Mouse (Mus musculus) thymus, adult 2 months (tissue): ENCODE measurements around the gene Stau1. TPM values are rescaled to one million over a fixed set of nuclear protein-coding genes. Genes with fewer than 3 reads are reported as not detected.

Experiments used
- DNase-seq: peaks from one replicate; pipeline ENCODE4 v3.0.0; 2021
- H3K27ac ChIP-seq: fragments of 200-500 bp; 2 replicates; pipeline ENCODE4 v1.5.1; 2012; ENCODE audit warnings: low read length, control low read depth; ENCODE audit not compliant: control insufficient read depth, insufficient read depth
- H3K27me3 ChIP-seq: fragments of 200-500 bp; 2 replicates; pipeline ENCODE4 v1.6.1; 2012; ENCODE audit warnings: mild to moderate bottlenecking, low read length, moderate library complexity, mixed read lengths; ENCODE audit not compliant: control insufficient read depth, insufficient read depth
- H3K36me3 ChIP-seq: fragments of 200-500 bp; 2 replicates; pipeline ENCODE4 v1.6.1; 2012; ENCODE audit warnings: mild to moderate bottlenecking, low read length, moderate library complexity; ENCODE audit not compliant: control insufficient read depth, insufficient read depth
- H3K4me1 ChIP-seq: fragments of 200-500 bp; replicated peaks from 2 replicates; pipeline ENCODE4 v1.6.1; 2012; ENCODE audit warnings: low read length; ENCODE audit not compliant: control insufficient read depth, insufficient read depth
- H3K4me3 ChIP-seq: fragments of 200-500 bp; 2 replicates; pipeline ENCODE4 v1.5.1; 2012; ENCODE audit warnings: mild to moderate bottlenecking, low read length, control low read depth, moderate library complexity; ENCODE audit not compliant: control insufficient read depth, insufficient read depth
- CTCF ChIP-seq: fragments of 200-500 bp; IDR thresholded peaks from 2 replicates; pipeline ENCODE4 v1.5.1; 2012; ENCODE audit warnings: mild to moderate bottlenecking, control low read depth, low read length, moderate library complexity, borderline replicate concordance; ENCODE audit not compliant: control insufficient read depth, poor library complexity, insufficient read depth; ENCODE audit errors: extremely low read depth
- POLR2A ChIP-seq: fragments of 200-500 bp; IDR thresholded peaks from 2 replicates; pipeline ENCODE4 v1.6.1; 2012; ENCODE audit warnings: mild to moderate bottlenecking, low read length, control low read depth, moderate library complexity; ENCODE audit not compliant: control insufficient read depth, poor library complexity, insufficient read depth; ENCODE audit errors: extremely low read depth
- WGBS: fragments of 180-500 bp; shearing (Covaris S2); methylation state at CpG from one replicate; pipeline ENCODE4 v1.1.7; 2018; 5-methylcytosine and 5-hydroxymethylcytosine counted together
- polyA plus RNA-seq: library from polyadenylated mRNA; depleted of rRNA; stranded (reverse); fragments of >200 nt; gene quantifications from 2 replicates; pipeline ENCODE4 v1.2.3, GENCODE M21; 2012

The Stau1 gene
- polyA plus RNA-seq, 1 experiment = 31.8 TPM

- no peaks in the 10 kb centered on the region for H3K4me1 ChIP-seq
- TF ChIP-seq POLR2A (no peak), CTCF (no peak)
- H3K27me3 ChIP-seq = no peaks in the 10 kb centered on the region
- no peak overlapping the region for H3K4me3 ChIP-seq
- DNase-seq = peak; percentile 17
- 64% methylated on average over 4 of the region's 4 CpGs for WGBS
- H3K36me3 ChIP-seq = peaks cover 89% of the 10 kb centered on the region
- no peak overlapping the region for H3K27ac ChIP-seq
Observed at GRCm38 (mm10) chr2:166945456-166945855, 50.6 kb downstream of the Stau1 start.

- H3K4me3 ChIP-seq = no peak overlapping the region
- peaks cover 86% of the 10 kb centered on the region for H3K36me3 ChIP-seq
- H3K27me3 ChIP-seq = no peaks in the 10 kb centered on the region
- no peaks in the 10 kb centered on the region for H3K4me1 ChIP-seq
- H3K27ac ChIP-seq = no peak overlapping the region
- DNase-seq = no peak
- TF ChIP-seq CTCF (no peak), POLR2A (no peak)
- 98% methylated on average over 1 of the region's 1 CpGs for WGBS
Observed at GRCm38 (mm10) chr2:166944346-166944745, 51.8 kb downstream of the Stau1 start.

GRCm38 (mm10) chr2:166943146-166943545, 53.0 kb downstream of the Stau1 start:
- 96% methylated on average over 2 of the region's 2 CpGs for WGBS
- H3K4me1 ChIP-seq = no peaks in the 10 kb centered on the region
- H3K27ac ChIP-seq = no peak overlapping the region
- DNase-seq = no peak
- H3K4me3 ChIP-seq = no peak overlapping the region
- TF ChIP-seq POLR2A (no peak), CTCF (no peak)
- H3K27me3 ChIP-seq = no peaks in the 10 kb centered on the region
- peaks cover 81% of the 10 kb centered on the region for H3K36me3 ChIP-seq

GRCm38 (mm10) chr2:166936166-166936565, 59.9 kb downstream of the Stau1 start:
- Histone ChIP-seq H3K27me3 (no peaks in the 10 kb centered on the region), H3K4me3 (no peak overlapping the region), H3K27ac (no peak overlapping the region), H3K4me1 (no peaks in the 10 kb centered on the region), H3K36me3 (peaks cover 80% of the 10 kb centered on the region)
- WGBS = 95% methylated on average over 2 of the region's 2 CpGs
- DNase-seq = no peak
- TF ChIP-seq POLR2A (no peak), CTCF (no peak)

GRCm38 (mm10) chr2:166935582-166935981, 60.5 kb downstream of the Stau1 start:
- Histone ChIP-seq H3K4me1 (no peaks in the 10 kb centered on the region), H3K27me3 (no peaks in the 10 kb centered on the region), H3K36me3 (peaks cover 80% of the 10 kb centered on the region), H3K27ac (no peak overlapping the region), H3K4me3 (no peak overlapping the region)
- no peak for DNase-seq
- TF ChIP-seq POLR2A (no peak), CTCF (no peak)
- whole genome bisulfite sequencing = 98% methylated on average over 7 of the region's 7 CpGs

GRCm38 (mm10) chr2:166934416-166934815, 61.7 kb downstream of the Stau1 start:
- Histone ChIP-seq H3K4me1 (no peaks in the 10 kb centered on the region), H3K4me3 (no peak overlapping the region), H3K27me3 (no peaks in the 10 kb centered on the region), H3K36me3 (peaks cover 82% of the 10 kb centered on the region), H3K27ac (no peak overlapping the region)
- whole genome bisulfite sequencing = 99% methylated on average over 5 of the region's 5 CpGs
- TF ChIP-seq POLR2A (no peak), CTCF (no peak)
- no peak for DNase-seq

- WGBS = 97% methylated on average over 6 of the region's 6 CpGs
- Histone ChIP-seq H3K4me3 (no peak overlapping the region), H3K27ac (no peak overlapping the region), H3K36me3 (peaks cover 82% of the 10 kb centered on the region), H3K4me1 (no peaks in the 10 kb centered on the region), H3K27me3 (no peaks in the 10 kb centered on the region)
- TF ChIP-seq CTCF (no peak), POLR2A (no peak)
- DNase-seq = no peak
Observed at GRCm38 (mm10) chr2:166933943-166934342, 62.2 kb downstream of the Stau1 start.
